Mouse (Mus musculus) intestine, embryonic 16.5 days (tissue): ENCODE measurements around the gene Minar1. TPM values are rescaled to one million over a fixed set of nuclear protein-coding genes. Genes with fewer than 3 reads are reported as not detected.

Source experiments
- ATAC-seq: fragments of 200-750 bp; cut with Nextera tagmentation; 2 replicates; pipeline ENCODE4 v1.8.0; 2017; ENCODE audit warnings: moderate TSS enrichment, moderate library complexity
- H3K27ac ChIP-seq: fragments of 300-500 bp; sonication (generic); 2 replicates; pipeline ENCODE4 v1.5.1; 2014; ENCODE audit warnings: mild to moderate bottlenecking, low read length
- H3K27me3 ChIP-seq: fragments of 300-500 bp; sonication (generic); replicated peaks from 2 replicates; pipeline ENCODE4 v1.6.1; 2014; ENCODE audit warnings: low read length, control low read depth, mixed read lengths; ENCODE audit not compliant: control insufficient read depth, insufficient read depth
- H3K36me3 ChIP-seq: fragments of 300-500 bp; sonication (generic); 2 replicates; pipeline ENCODE4 v1.6.1; 2014; ENCODE audit warnings: low read length, control low read depth; ENCODE audit not compliant: control insufficient read depth, insufficient read depth
- H3K4me1 ChIP-seq: fragments of 300-500 bp; sonication (generic); 2 replicates; pipeline ENCODE4 v1.6.1; 2014; ENCODE audit warnings: low read length, control low read depth, mixed read lengths; ENCODE audit not compliant: control insufficient read depth, insufficient read depth
- H3K4me2 ChIP-seq: fragments of 300-500 bp; sonication (generic); 2 replicates; pipeline ENCODE4 v1.6.1; 2014; ENCODE audit warnings: low read depth, low read length, control low read depth
- H3K4me3 ChIP-seq: fragments of 300-500 bp; sonication (generic); 2 replicates; pipeline ENCODE4 v1.5.1; 2014; ENCODE audit warnings: mild to moderate bottlenecking, low read length
- H3K9ac ChIP-seq: fragments of 300-500 bp; sonication (generic); 2 replicates; pipeline ENCODE4 v1.6.1; 2014; ENCODE audit warnings: low read depth, low read length
- H3K9me3 ChIP-seq: fragments of 300-500 bp; sonication (generic); 2 replicates; pipeline ENCODE4 v1.6.1; 2016; ENCODE audit warnings: low read length, control low read depth; ENCODE audit not compliant: control insufficient read depth
- WGBS: fragments of 180-500 bp; shearing (Covaris S2); extraction: QIAGEN DNeasy Blood & Tissue Kit; methylation state at CpG from one replicate; pipeline ENCODE4 v1.1.7; 2014; 5-methylcytosine and 5-hydroxymethylcytosine counted together
- polyA plus RNA-seq: library from polyadenylated mRNA; unstranded; fragments of >200 nt; fragmentation: Nextera tagmentation; extraction: Ambion mirVana; gene quantifications from 2 replicates; pipeline ENCODE4 v1.2.1, GENCODE M21; 2015

Gene Minar1
- polyA plus RNA-seq, 1 experiment from 2014 or later: 0.31 TPM

- peak overlapping the region; percentile 64 for H3K27ac ChIP-seq
- no peaks in the 10 kb centered on the region for H3K36me3 ChIP-seq
- H3K4me3 ChIP-seq: no peak overlapping the region
- H3K4me2 ChIP-seq: no peak overlapping the region
- H3K9ac ChIP-seq: no peak overlapping the region
- 28% methylated on average over 4 of the region's 4 CpGs for WGBS
- peak; percentile 79 for ATAC-seq
- H3K9me3 ChIP-seq: no peaks in the 10 kb centered on the region
- H3K4me1 ChIP-seq: no peaks in the 10 kb centered on the region
- H3K27me3 ChIP-seq: no peaks in the 10 kb centered on the region
These were observed 12.3 kb downstream of the Minar1 start for GRCm38 (mm10) chr9:89610592-89610991.

GRCm38 (mm10) chr9:89607321-89607720 is 15.6 kb downstream of the Minar1 start:
- no peak overlapping the region for H3K4me3 ChIP-seq
- H3K4me2 ChIP-seq: no peak overlapping the region
- peak; percentile 66 for ATAC-seq
- H3K27ac ChIP-seq: peak overlapping the region; percentile 33; the same call in 1 of the 2 replicates
- no peaks in the 10 kb centered on the region for H3K4me1 ChIP-seq
- no peaks in the 10 kb centered on the region for H3K9me3 ChIP-seq
- WGBS: 67% methylated on average over 7 of the region's 7 CpGs
- no peaks in the 10 kb centered on the region for H3K27me3 ChIP-seq
- H3K36me3 ChIP-seq: no peaks in the 10 kb centered on the region
- H3K9ac ChIP-seq: no peak overlapping the region

GRCm38 (mm10) chr9:89606256-89606655 is 16.7 kb downstream of the Minar1 start:
- WGBS: 44% methylated on average over 11 of the region's 11 CpGs
- no peaks in the 10 kb centered on the region for H3K36me3 ChIP-seq
- no peak overlapping the region for H3K9ac ChIP-seq
- H3K4me1 ChIP-seq: no peaks in the 10 kb centered on the region
- peak; percentile 85 for ATAC-seq
- H3K9me3 ChIP-seq: no peaks in the 10 kb centered on the region
- H3K4me2 ChIP-seq: 0 out of 2 replicates have a peak overlapping the region, but pooled peaks have one; percentile 11
- no peaks in the 10 kb centered on the region for H3K27me3 ChIP-seq
- H3K4me3 ChIP-seq: no peak overlapping the region
- H3K27ac ChIP-seq: peak overlapping the region; percentile 70

GRCm38 (mm10) chr9:89601891-89602290 is 21.0 kb downstream of the Minar1 start:
- H3K9ac ChIP-seq: no peak overlapping the region
- ATAC-seq: no peak
- 94% methylated on average over 9 of the region's 9 CpGs for WGBS
- H3K36me3 ChIP-seq: no peaks in the 10 kb centered on the region
- no peak overlapping the region for H3K27ac ChIP-seq
- no peak overlapping the region for H3K4me3 ChIP-seq
- no peaks in the 10 kb centered on the region for H3K9me3 ChIP-seq
- no peaks in the 10 kb centered on the region for H3K4me1 ChIP-seq
- no peak overlapping the region for H3K4me2 ChIP-seq
- H3K27me3 ChIP-seq: no peaks in the 10 kb centered on the region

- Histone ChIP-seq H3K36me3 (no peaks in the 10 kb centered on the region), H3K4me3 (no peak overlapping the region), H3K27me3 (no peaks in the 10 kb centered on the region), H3K9me3 (no peaks in the 10 kb centered on the region), H3K4me2 (no peak overlapping the region), H3K9ac (no peak overlapping the region), H3K27ac (no peak overlapping the region), H3K4me1 (no peaks in the 10 kb centered on the region)
- WGBS: 90% methylated on average over 7 of the region's 7 CpGs
- no peak for ATAC-seq
These were observed 22.2 kb downstream of the Minar1 start for GRCm38 (mm10) chr9:89600677-89601076.

GRCm38 (mm10) chr9:89597071-89597470 is 25.9 kb downstream of the Minar1 start:
- H3K4me3 ChIP-seq: no peak overlapping the region
- no peak overlapping the region for H3K9ac ChIP-seq
- ATAC-seq: peak; percentile 64
- no peak overlapping the region for H3K27ac ChIP-seq
- no peaks in the 10 kb centered on the region for H3K36me3 ChIP-seq
- no peaks in the 10 kb centered on the region for H3K4me1 ChIP-seq
- 45% methylated on average over 3 of the region's 3 CpGs for WGBS
- H3K4me2 ChIP-seq: no peak overlapping the region
- no peaks in the 10 kb centered on the region for H3K9me3 ChIP-seq
- H3K27me3 ChIP-seq: no peaks in the 10 kb centered on the region

GRCm38 (mm10) chr9:89596392-89596791 is 26.5 kb downstream of the Minar1 start:
- H3K9me3 ChIP-seq: no peaks in the 10 kb centered on the region
- no peak overlapping the region for H3K9ac ChIP-seq
- H3K27ac ChIP-seq: no peak overlapping the region
- 89% methylated on average over 5 of the region's 5 CpGs for WGBS
- ATAC-seq: no peak
- no peak overlapping the region for H3K4me2 ChIP-seq
- no peaks in the 10 kb centered on the region for H3K4me1 ChIP-seq
- H3K4me3 ChIP-seq: no peak overlapping the region
- H3K36me3 ChIP-seq: no peaks in the 10 kb centered on the region
- H3K27me3 ChIP-seq: no peaks in the 10 kb centered on the region

GRCm38 (mm10) chr9:89592391-89592790 is 30.5 kb downstream of the Minar1 start:
- 73% methylated on average over 3 of the region's 3 CpGs for WGBS
- no peaks in the 10 kb centered on the region for H3K4me1 ChIP-seq
- ATAC-seq: no peak

GRCm38 (mm10) chr9:89578422-89578821 is 44.5 kb downstream of the Minar1 start:
- no peak for ATAC-seq
- WGBS: 89% methylated on average over 5 of the region's 5 CpGs
- H3K27me3 ChIP-seq: no peaks in the 10 kb centered on the region

More at GRCm38 (mm10) chr9:89592391-89592790, 30.5 kb downstream of the Minar1 start:
- no peak overlapping the region for H3K9ac ChIP-seq
- H3K27me3 ChIP-seq: no peaks in the 10 kb centered on the region
- no peak overlapping the region for H3K27ac ChIP-seq
- no peaks in the 10 kb centered on the region for H3K9me3 ChIP-seq
- no peaks in the 10 kb centered on the region for H3K36me3 ChIP-seq
- no peak overlapping the region for H3K4me3 ChIP-seq
- no peak overlapping the region for H3K4me2 ChIP-seq

GRCm38 (mm10) chr9:89552663-89553062 is 70.3 kb downstream of the Minar1 start:
- H3K9ac ChIP-seq: no peak overlapping the region
- ATAC-seq: no peak
- 78% methylated on average over 2 of the region's 2 CpGs for WGBS
- no peaks in the 10 kb centered on the region for H3K27me3 ChIP-seq
- no peaks in the 10 kb centered on the region for H3K4me1 ChIP-seq
- H3K4me3 ChIP-seq: no peak overlapping the region
- 0 out of 2 replicates have a peak, but pooled peaks cover 3% of the 10 kb centered on the region for H3K9me3 ChIP-seq
- no peak overlapping the region for H3K27ac ChIP-seq
- no peaks in the 10 kb centered on the region for H3K36me3 ChIP-seq
- H3K4me2 ChIP-seq: no peak overlapping the region

More at GRCm38 (mm10) chr9:89578422-89578821, 44.5 kb downstream of the Minar1 start:
- Histone ChIP-seq H3K9ac (no peak overlapping the region), H3K27ac (no peak overlapping the region), H3K4me1 (no peaks in the 10 kb centered on the region), H3K9me3 (no peaks in the 10 kb centered on the region), H3K4me3 (no peak overlapping the region), H3K4me2 (no peak overlapping the region), H3K36me3 (no peaks in the 10 kb centered on the region)
